Mouse (Mus musculus): ENCODE results near the gene Gjb1. TPM values are rescaled to one million over a fixed set of nuclear protein-coding genes. Genes with fewer than 3 reads are reported as not detected.

The Gjb1 gene
- total and polyA plus RNA-seq, 3 experiments, result 0.12 TPM; not detected in 2

DNA sequence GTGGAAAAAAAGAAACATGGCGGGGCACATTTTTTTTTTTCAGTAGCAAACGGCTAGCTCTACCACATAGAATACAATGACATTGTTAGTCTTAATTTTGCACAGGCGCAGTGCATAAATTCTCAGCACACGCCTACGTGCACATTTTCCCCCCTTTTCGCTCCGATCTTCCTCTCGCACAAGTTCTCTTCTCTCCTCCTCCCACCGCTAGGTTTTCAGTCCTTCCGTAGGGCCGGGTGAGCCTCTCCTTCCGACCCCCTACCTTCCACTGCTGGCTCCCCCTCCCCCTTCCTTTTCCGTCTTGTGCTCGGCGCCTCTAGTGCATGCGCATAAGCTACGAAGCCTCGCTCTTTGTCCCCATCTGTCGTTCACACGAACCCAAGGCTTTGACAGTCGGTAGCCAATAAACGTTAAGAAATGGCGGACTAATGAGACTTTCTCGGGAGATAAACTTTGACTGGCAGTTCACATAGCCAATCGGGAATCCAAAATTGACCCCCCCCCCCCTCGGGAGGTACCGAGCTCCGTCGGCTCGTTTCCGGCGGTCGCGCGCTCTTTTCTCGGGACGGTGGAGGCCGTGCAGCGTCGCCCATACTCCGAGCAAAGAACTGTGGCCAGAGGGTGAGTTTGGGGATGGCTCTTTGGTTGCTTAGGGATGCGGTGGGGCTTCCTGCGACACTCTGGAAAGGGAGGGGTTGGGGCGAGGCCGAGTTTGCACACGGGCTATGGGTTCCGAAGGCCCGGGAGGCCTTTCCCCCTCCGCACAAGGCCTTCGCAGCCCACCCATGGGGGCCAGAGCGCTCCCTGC lies 53.2 kb downstream of the Gjb1 start, which contains the start of gene Nono:
TSS of gene Nono (plus strand) at position 177 of the 808 bp plus-strand sequence.
- H3K4me1 ChIP-seq (ENCODE audit: control insufficient read depth, insufficient read depth, low read length), result no peaks in the 10 kb centered on the region; the same call in 1 of the 2 replicates
- intact Hi-C loops (cut with DNase I), result no loop called here
- H3K27ac ChIP-seq, result peak within 1 kb of the TSS; percentile 92
- H3K9ac ChIP-seq (ENCODE audit: low read depth, low read length), result peak within 1 kb of the TSS; percentile 88
- WGBS, result 18% methylated on average over 51 of the region's 51 CpGs
- H3K4me3 ChIP-seq, result peak within 1 kb of the TSS; percentile 70
- peak; percentile 82 for TF ChIP-seq POLR2A (IDR thresholded peaks at IDR 0.05; ENCODE audit: insufficient read depth, low read depth, low read length)
- TF ChIP-seq EP300 (IDR thresholded peaks at IDR 0.05; ENCODE audit: insufficient read depth, low read depth, low read length), result 0 out of 2 replicates have a peak, but pooled peaks have one; percentile 30
- peak; percentile 34 for TF ChIP-seq CTCF (IDR thresholded peaks at IDR 0.05)
- H3K27me3 ChIP-seq (ENCODE audit: control insufficient read depth, insufficient read depth, low read length), result no peaks in the 10 kb centered on the region
- H3K79me2 ChIP-seq (replicated peaks; ENCODE audit: control insufficient read depth, insufficient read depth, low read length), result no peaks in the 10 kb centered on the region
- peaks cover 2% of the 10 kb centered on the region for H3K36me3 ChIP-seq (ENCODE audit: control insufficient read depth, insufficient read depth, low read length)
- peak; percentile 77 to 89 for DNase-seq

DNA sequence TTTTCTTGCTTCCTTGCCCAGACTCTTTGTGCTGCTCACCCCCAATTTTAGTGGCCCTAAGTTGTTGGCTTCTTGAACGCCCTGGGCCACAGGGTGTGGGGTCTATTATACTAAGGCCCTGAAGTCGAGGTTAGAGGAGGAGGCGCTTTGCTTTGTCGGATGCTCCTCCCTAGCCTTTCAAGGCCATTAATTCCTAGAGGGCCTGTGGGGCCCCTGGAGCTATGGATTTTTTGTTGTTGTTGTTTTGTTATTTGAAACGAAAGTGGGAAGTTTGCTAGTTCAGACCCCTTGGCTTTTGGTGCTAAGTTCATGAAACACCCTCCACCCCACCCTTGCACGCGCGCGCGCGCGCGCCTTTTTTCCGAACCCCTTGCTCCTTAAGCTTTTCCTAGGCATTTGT lies 53.8 kb downstream of the Gjb1 start:
- peaks cover 2% of the 10 kb centered on the region for H3K36me3 ChIP-seq (ENCODE audit: control insufficient read depth, insufficient read depth, low read length)
- no peaks in the 10 kb centered on the region for H3K79me2 ChIP-seq (replicated peaks; ENCODE audit: control insufficient read depth, insufficient read depth, low read length)
- H3K9ac ChIP-seq (ENCODE audit: low read depth, low read length), result peak overlapping the region; percentile 88
- no peak for DNase-seq
- H3K27me3 ChIP-seq (ENCODE audit: control insufficient read depth, insufficient read depth, low read length), result no peaks in the 10 kb centered on the region
- no peaks in the 10 kb centered on the region; the same call in 1 of the 2 replicates for H3K4me1 ChIP-seq (ENCODE audit: control insufficient read depth, insufficient read depth, low read length)
- peak overlapping the region; percentile 83 for H3K27ac ChIP-seq
- 26% methylated on average over 14 of the region's 14 CpGs for WGBS
- H3K4me3 ChIP-seq, result peak overlapping the region; percentile 70
- no peak for TF ChIP-seq EP300 (IDR thresholded peaks at IDR 0.05; ENCODE audit: insufficient read depth, low read depth, low read length)
- TF ChIP-seq CTCF (IDR thresholded peaks at IDR 0.05), result no peak
- no peak for TF ChIP-seq POLR2A (IDR thresholded peaks at IDR 0.05; ENCODE audit: insufficient read depth, low read depth, low read length)
- intact Hi-C loops (cut with DNase I), result loop anchor here (5.0 kb wide), 1 partner anchor 57 kb away; no protein-coding TSS in a partner anchor

Other genes with a start within 250 kb of the Gjb1 start
- 10 to 100 TPM; 36.0 to 37.3 TPM for gene Snx12, start 153.8 kb upstream of the Gjb1 start, total RNA-seq (2021)
- 16.6 and 22.3 TPM in 2 replicates for gene Snx12, start 153.8 kb upstream of the Gjb1 start, polyA plus RNA-seq (2012; rRNA removed)
- gene Foxo4, start 121.8 kb upstream of the Gjb1 start, total RNA-seq (2021), result 10 to 100 TPM; 57.7 to 65.2 TPM
- 39.4 and 49.8 TPM in 2 replicates for gene Foxo4, start 121.8 kb upstream of the Gjb1 start, polyA plus RNA-seq (2012; rRNA removed)
- not detected for gene Gm614, start 112.4 kb upstream of the Gjb1 start, total RNA-seq (2021)
- gene Gm614, start 112.4 kb upstream of the Gjb1 start, polyA plus RNA-seq (2012; rRNA removed), result 0.41 TPM in 1 of 2 replicates, not detected in the other
- 1 to 10 TPM; 7.9 to 9.8 TPM for gene Il2rg, start 108.1 kb upstream of the Gjb1 start, total RNA-seq (2021)
- gene Il2rg, start 108.1 kb upstream of the Gjb1 start, polyA plus RNA-seq (2012; rRNA removed), result 15.8 and 19.2 TPM in 2 replicates
- gene Gm20489, start 107.4 kb upstream of the Gjb1 start, total RNA-seq (2021), result under 1 TPM in 1 of 2 experiments, not detected in 1; 0.31 TPM
- not detected in 2 replicates for gene Gm20489, start 107.4 kb upstream of the Gjb1 start, polyA plus RNA-seq (2012; rRNA removed)
- gene Med12, start 102.3 kb upstream of the Gjb1 start, total RNA-seq (2021), result 10 to 100 TPM; 20.2 to 21.2 TPM
- 61.9 and 76.3 TPM in 2 replicates for gene Med12, start 102.3 kb upstream of the Gjb1 start, polyA plus RNA-seq (2012; rRNA removed)
- 1 to 10 TPM in 1 of 2 experiments, under 1 TPM in 1; 0.42 to 1.0 TPM for gene Nlgn3, start 77.2 kb upstream of the Gjb1 start, total RNA-seq (2021)
- gene Nlgn3, start 77.2 kb upstream of the Gjb1 start, polyA plus RNA-seq (2012; rRNA removed), result 0.20 and 1.1 TPM in 2 replicates
- 10 to 100 TPM; 13.3 to 15.9 TPM for gene Zmym3, start 44.5 kb downstream of the Gjb1 start, total RNA-seq (2021)
- 18.7 and 36.5 TPM in 2 replicates for gene Zmym3, start 44.5 kb downstream of the Gjb1 start, polyA plus RNA-seq (2012; rRNA removed)
- gene Nono, start 52.9 kb downstream of the Gjb1 start, total RNA-seq (2021), result 10 to 100 TPM; 57.6 to 70.9 TPM
- 46.7 and 83.4 TPM in 2 replicates for gene Nono, start 52.9 kb downstream of the Gjb1 start, polyA plus RNA-seq (2012; rRNA removed)
- 100 to 1,000 TPM; 157 to 183 TPM for gene Itgb1bp2, start 72.7 kb downstream of the Gjb1 start, total RNA-seq (2021)
- 194 and 335 TPM in 2 replicates for gene Itgb1bp2, start 72.7 kb downstream of the Gjb1 start, polyA plus RNA-seq (2012; rRNA removed)
- gene Taf1, start 156.4 kb downstream of the Gjb1 start, total RNA-seq (2021), result 10 to 100 TPM; 15.0 to 15.4 TPM
- 2.7 and 5.8 TPM in 2 replicates for gene Taf1, start 156.4 kb downstream of the Gjb1 start, polyA plus RNA-seq (2012; rRNA removed)